Mouse (Mus musculus) kidney, adult 2 months (tissue): ENCODE results near the gene Ranbp9. TPM values are rescaled to one million over a fixed set of nuclear protein-coding genes. Genes with fewer than 3 reads are reported as not detected.
A peak's percentile ranks its signal among the peaks of the same experiment; 100 is the strongest.

Experiments used
- DNase-seq: peaks from one replicate; pipeline ENCODE4 v3.0.0; 2021
- H3K27ac ChIP-seq: fragments of 200-500 bp; 2 replicates; pipeline ENCODE4 v1.5.1; 2012; ENCODE audit warnings: low read depth, low read length, control low read depth, inconsistent platforms; ENCODE audit not compliant: insufficient read depth
- H3K27me3 ChIP-seq: fragments of 200-500 bp; replicated peaks from 2 replicates; pipeline ENCODE4 v1.6.1; 2012; ENCODE audit warnings: mild to moderate bottlenecking, moderate library complexity, low read length, inconsistent platforms; ENCODE audit not compliant: control insufficient read depth, insufficient read depth
- H3K36me3 ChIP-seq: fragments of 200-500 bp; 2 replicates; pipeline ENCODE4 v1.6.1; 2012; ENCODE audit warnings: mild to moderate bottlenecking, moderate library complexity, low read length, inconsistent platforms; ENCODE audit not compliant: control insufficient read depth, insufficient read depth
- H3K4me1 ChIP-seq: fragments of 200-500 bp; 2 replicates; pipeline ENCODE4 v1.6.1; 2011; ENCODE audit warnings: low read length; ENCODE audit not compliant: control insufficient read depth, insufficient read depth
- H3K4me3 ChIP-seq: fragments of 200-500 bp; 2 replicates; pipeline ENCODE4 v1.5.1; 2011; ENCODE audit warnings: mild to moderate bottlenecking, low read depth, low read length, control low read depth; ENCODE audit not compliant: insufficient read depth
- CTCF ChIP-seq: fragments of 200-500 bp; conservative IDR thresholded peaks from 2 replicates; pipeline ENCODE4 v1.5.1; 2011; ENCODE audit warnings: low read depth, mild to moderate bottlenecking, control low read depth, low read length, moderate library complexity, mixed read lengths; ENCODE audit not compliant: insufficient read depth, insufficient read length
- POLR2A ChIP-seq: fragments of 200-500 bp; IDR thresholded peaks from one replicate; pipeline ENCODE4 v1.6.1; 2011; ENCODE audit warnings: low read depth, low read length, control low read depth
- WGBS: fragments of 180-500 bp; shearing (Covaris S2); methylation state at CpG from one replicate; pipeline ENCODE4 v1.1.7; 2018; 5-methylcytosine and 5-hydroxymethylcytosine counted together
- polyA plus RNA-seq: library from polyadenylated mRNA; depleted of rRNA; stranded (reverse); fragments of >200 nt; gene quantifications from 2 replicates; pipeline ENCODE4 v1.2.3, GENCODE M21; 2012

Ranbp9 gene
- polyA plus RNA-seq, 1 experiment, result 15.4 TPM

DNA sequence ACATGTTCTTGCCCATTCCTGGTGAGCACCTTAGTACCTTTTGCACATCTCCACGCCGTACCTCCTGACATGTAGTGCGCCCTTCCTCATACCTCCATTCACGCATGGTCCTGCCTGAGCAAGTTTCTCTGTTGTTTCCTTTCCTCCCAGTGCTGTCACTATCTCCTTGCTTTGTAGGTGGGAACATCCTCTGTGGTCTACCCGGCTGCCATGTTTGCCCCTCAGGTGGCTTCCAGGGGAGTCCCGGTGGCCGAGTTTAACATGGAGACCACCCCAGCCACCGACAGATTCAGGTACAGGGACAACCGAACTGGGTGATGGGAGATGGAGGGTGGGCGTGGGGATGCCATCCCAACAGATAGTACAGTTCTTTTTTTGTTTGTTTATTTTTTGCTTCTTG lies 95.8 kb downstream of the Ranbp9 start:
- H3K27me3 ChIP-seq, result no peaks in the 10 kb centered on the region
- no peaks in the 10 kb centered on the region for H3K4me1 ChIP-seq
- H3K36me3 ChIP-seq, result no peaks in the 10 kb centered on the region
- WGBS, result 97% methylated on average over 10 of the region's 10 CpGs
- no peak overlapping the region for H3K27ac ChIP-seq
- no peak for DNase-seq
- TF ChIP-seq POLR2A (no peak), CTCF (no peak)
- no peak overlapping the region for H3K4me3 ChIP-seq

DNA sequence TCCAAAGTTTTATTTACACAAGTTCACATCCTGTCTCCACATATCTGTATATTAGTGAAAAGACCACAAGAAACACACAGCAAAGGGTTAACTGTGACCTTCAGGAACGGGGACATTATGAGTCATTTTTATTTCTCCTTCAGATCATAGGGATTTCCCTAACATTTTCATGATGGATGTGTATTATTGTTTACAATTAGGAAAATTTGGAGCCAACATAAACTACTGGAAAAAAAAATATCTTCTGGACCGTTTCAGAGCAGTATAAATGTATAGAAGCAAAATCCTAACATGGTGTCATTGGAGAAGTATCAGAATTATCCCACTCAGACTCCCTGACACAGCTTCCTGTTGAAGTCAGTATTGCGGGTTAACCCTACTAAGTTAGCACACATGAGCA lies 101.1 kb downstream of the Ranbp9 start:
- Histone ChIP-seq H3K36me3 (no peaks in the 10 kb centered on the region; the same call in 1 of the 2 replicates), H3K27me3 (no peaks in the 10 kb centered on the region), H3K27ac (no peak overlapping the region), H3K4me3 (no peak overlapping the region), H3K4me1 (no peaks in the 10 kb centered on the region)
- DNase-seq, result no peak
- 65% methylated on average over 3 of the region's 3 CpGs for WGBS
- no peak for TF ChIP-seq CTCF
- TF ChIP-seq POLR2A, result no peak

DNA sequence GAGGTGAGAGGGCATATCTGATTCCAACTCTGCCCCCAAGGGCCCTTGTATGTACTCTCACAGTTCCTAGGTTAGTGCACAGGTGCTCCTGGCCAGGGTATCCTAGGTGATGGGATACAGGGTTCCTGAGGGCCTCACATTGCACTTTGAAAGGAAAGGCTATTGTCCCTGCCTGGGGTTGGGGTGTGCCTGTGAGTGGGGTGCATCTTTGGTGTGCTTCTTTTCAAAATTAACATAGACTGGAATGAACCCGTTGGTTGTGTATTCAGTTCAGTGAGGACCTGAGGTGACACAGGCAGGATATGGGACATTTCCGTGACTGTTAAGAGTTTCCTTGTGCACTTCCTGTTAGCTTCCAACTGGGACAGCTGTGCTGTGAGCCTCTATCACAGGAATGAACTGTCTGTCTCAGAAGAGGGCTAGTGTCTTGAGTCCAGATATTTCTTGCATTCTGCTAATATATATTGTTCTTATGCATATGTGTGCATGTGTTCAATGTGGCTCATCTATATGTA lies 106.1 kb downstream of the Ranbp9 start:
- Histone ChIP-seq H3K27me3 (no peaks in the 10 kb centered on the region), H3K36me3 (peaks cover 1% of the 10 kb centered on the region; the same call in 1 of the 2 replicates), H3K4me1 (no peaks in the 10 kb centered on the region), H3K4me3 (no peak overlapping the region), H3K27ac (no peak overlapping the region)
- TF ChIP-seq POLR2A, result no peak
- TF ChIP-seq CTCF, result no peak
- WGBS, result 61% methylated on average over 2 of the region's 2 CpGs
- peak; percentile 43 for DNase-seq

DNA sequence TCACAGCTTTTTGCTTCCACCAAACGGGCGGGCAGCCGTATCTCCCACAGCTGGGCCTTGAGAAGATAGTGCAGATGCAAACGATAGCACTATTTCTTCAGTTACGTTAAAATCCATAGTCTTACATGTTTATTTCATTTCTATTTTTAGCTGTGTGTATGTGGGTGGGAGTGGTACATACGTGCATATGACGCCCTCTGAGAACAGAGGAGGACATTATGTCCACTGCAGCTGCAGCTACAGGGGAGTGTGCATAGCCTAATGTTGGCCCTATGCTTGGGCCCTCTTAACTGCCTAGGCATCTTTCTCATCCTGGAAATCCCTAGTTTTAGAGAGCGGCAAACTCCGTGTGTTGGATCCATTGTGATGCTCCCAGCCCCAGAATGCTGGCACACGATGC lies 106.9 kb downstream of the Ranbp9 start:
- TF ChIP-seq POLR2A, result no peak
- no peak for TF ChIP-seq CTCF
- Histone ChIP-seq H3K4me3 (no peak overlapping the region), H3K27ac (no peak overlapping the region), H3K27me3 (no peaks in the 10 kb centered on the region), H3K4me1 (no peaks in the 10 kb centered on the region), H3K36me3 (peaks cover 1% of the 10 kb centered on the region; the same call in 1 of the 2 replicates)
- DNase-seq, result no peak
- 90% methylated on average over 10 of the region's 10 CpGs for WGBS

DNA sequence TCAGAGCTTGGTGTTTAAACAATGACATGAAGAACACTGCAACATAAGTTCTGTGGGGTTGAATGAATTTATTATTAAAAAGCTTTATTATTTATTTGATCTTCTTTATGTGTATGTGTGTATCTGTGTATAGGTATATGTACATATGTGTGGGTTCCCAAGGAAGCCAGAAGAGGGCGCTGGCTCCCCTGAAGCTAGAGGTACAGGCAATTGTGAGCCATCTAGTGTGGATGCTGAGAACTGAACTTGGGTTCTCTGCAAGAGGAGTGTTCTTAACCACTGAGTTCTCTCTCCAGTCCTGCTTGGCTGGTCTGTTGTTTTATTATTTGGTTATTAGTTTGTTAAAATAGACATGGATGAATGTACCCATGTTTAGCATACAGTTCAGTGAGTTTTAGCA lies 108.2 kb downstream of the Ranbp9 start:
- H3K4me3 ChIP-seq, result no peak overlapping the region
- WGBS, result 95% methylated on average over 1 of the region's 1 CpGs
- TF ChIP-seq CTCF (no peak), POLR2A (no peak)
- no peak for DNase-seq
- H3K27ac ChIP-seq, result no peak overlapping the region
- peaks cover 1% of the 10 kb centered on the region; the same call in 1 of the 2 replicates for H3K36me3 ChIP-seq
- H3K27me3 ChIP-seq, result no peaks in the 10 kb centered on the region
- H3K4me1 ChIP-seq, result no peaks in the 10 kb centered on the region

DNA sequence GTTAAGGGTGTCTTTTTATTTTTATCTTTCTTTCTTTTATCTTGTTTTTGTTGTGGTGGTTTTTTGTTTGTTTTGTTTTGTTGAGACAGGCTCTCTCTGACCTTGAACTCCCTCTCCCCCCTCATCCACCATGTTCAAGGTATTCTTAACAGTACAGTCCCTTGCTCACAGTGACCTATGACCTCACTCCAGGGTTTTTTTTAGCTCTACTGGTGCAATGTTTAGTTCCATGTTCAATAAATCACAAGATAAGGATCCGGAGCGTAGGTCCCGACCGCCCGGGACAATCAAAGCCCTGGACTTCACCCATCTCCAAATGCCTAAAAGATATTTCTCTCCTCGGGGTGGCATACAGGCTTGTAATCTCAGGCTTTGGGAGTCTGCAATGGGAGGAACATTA lies 111.0 kb downstream of the Ranbp9 start:
- TF ChIP-seq POLR2A (no peak), CTCF (no peak)
- H3K4me3 ChIP-seq, result no peak overlapping the region
- 79% methylated on average over 6 of the region's 6 CpGs for WGBS
- no peaks in the 10 kb centered on the region for H3K27me3 ChIP-seq
- H3K36me3 ChIP-seq, result peaks cover 1% of the 10 kb centered on the region; the same call in 1 of the 2 replicates
- DNase-seq, result no peak
- H3K27ac ChIP-seq, result no peak overlapping the region
- no peaks in the 10 kb centered on the region for H3K4me1 ChIP-seq

DNA sequence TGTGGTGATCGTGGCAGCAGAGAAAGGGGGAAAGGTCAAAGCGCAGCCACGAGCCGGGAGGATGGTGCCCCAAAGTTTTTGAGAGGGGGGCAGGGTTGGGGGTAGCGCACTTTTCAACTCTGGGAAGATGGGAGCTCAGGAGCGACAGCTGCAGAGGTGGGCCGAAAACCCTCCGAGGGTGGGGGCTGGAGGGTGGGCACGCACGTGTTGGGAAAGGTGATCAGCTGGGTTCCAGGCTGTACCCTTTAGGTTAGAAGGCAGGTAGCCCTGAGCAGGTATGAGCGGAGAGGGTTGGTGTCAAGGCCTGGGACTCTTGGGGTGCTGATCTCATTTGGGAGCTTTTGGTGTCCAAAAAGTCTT lies 115.3 kb downstream of the Ranbp9 start:
- Histone ChIP-seq H3K27ac (peak overlapping the region; percentile 49), H3K4me3 (peak overlapping the region; percentile 86), H3K27me3 (no peaks in the 10 kb centered on the region), H3K4me1 (no peaks in the 10 kb centered on the region), H3K36me3 (peaks cover 1% of the 10 kb centered on the region; the same call in 1 of the 2 replicates)
- 11% methylated on average over 11 of the region's 11 CpGs for WGBS
- no peak for TF ChIP-seq CTCF
- TF ChIP-seq POLR2A, result no peak
- no peak for DNase-seq
